Mouse (Mus musculus) MEL (cell line): ENCODE measurements around the gene Gga3. TPM values are rescaled to one million over a fixed set of nuclear protein-coding genes. Genes with fewer than 3 reads are reported as not detected.

Experiments used
- DNase-seq: peaks from one replicate; pipeline ENCODE4 v3.0.0; 2011; ENCODE audit warnings: low read depth, low spot score
- H3K27ac ChIP-seq: 2 replicates; pipeline ENCODE4 v1.5.1; 2012; ENCODE audit warnings: low read depth, mild to moderate bottlenecking, control low read depth, low read length, moderate library complexity; ENCODE audit not compliant: control insufficient read depth
- H3K27me3 ChIP-seq, 2 experiments: fragments of 150-350 bp in 1 of 2; sonication (generic) in 1 of 2; 2 replicates each; pipeline ENCODE4 v1.6.1; 2012; ENCODE audit warnings: low read length in 2 of 2, mild to moderate bottlenecking in 2 of 2, improper control_type of control experiment in 1 of 2, moderate library complexity in 1 of 2; ENCODE audit not compliant: insufficient read depth in 2 of 2, control insufficient read depth in 1 of 2
- H3K36me3 ChIP-seq, 2 experiments: 2 replicates each; pipeline ENCODE4 v1.6.1; 2012 to 2014; ENCODE audit warnings: low read length in 2 of 2, improper control_type of control experiment in 1 of 2, inconsistent platforms in 1 of 2, mild to moderate bottlenecking in 1 of 2; ENCODE audit not compliant: insufficient read depth in 2 of 2, control insufficient read depth in 1 of 2
- H3K4me1 ChIP-seq, 2 experiments: fragments of 150-350 bp in 1 of 2; sonication (generic) in 1 of 2; 2 replicates each; pipeline ENCODE4 v1.6.1; 2012; ENCODE audit warnings: low read length in 2 of 2, improper control_type of control experiment in 1 of 2, mild to moderate bottlenecking in 1 of 2; ENCODE audit not compliant: insufficient read depth in 2 of 2, control insufficient read depth in 1 of 2
- H3K4me3 ChIP-seq, 2 experiments: fragments of 150-350 bp in 1 of 2; sonication (generic) in 1 of 2; 2 replicates each; pipeline ENCODE4 v1.5.1; 2012; ENCODE audit warnings: low read depth in 2 of 2, low read length in 2 of 2, mild to moderate bottlenecking in 2 of 2, moderate library complexity in 2 of 2, control low read depth in 1 of 2, improper control_type of control experiment in 1 of 2; ENCODE audit not compliant: control insufficient read depth in 1 of 2, insufficient read depth in 1 of 2
- H3K79me2 ChIP-seq: 2 replicates; pipeline ENCODE4 v1.6.1; 2012; ENCODE audit warnings: mild to moderate bottlenecking, low read length, moderate library complexity; ENCODE audit not compliant: control insufficient read depth, poor library complexity, insufficient read depth
- H3K9ac ChIP-seq: 2 replicates; pipeline ENCODE4 v1.6.1; 2012; ENCODE audit warnings: low read depth, mild to moderate bottlenecking, control low read depth, low read length, moderate library complexity; ENCODE audit not compliant: control insufficient read depth, poor library complexity, severe bottlenecking
- H3K9me3 ChIP-seq: fragments of 150-350 bp; sonication (generic); replicated peaks from 2 replicates; pipeline ENCODE4 v1.6.1; 2012; ENCODE audit warnings: mild to moderate bottlenecking, low read length, improper control_type of control experiment, moderate library complexity; ENCODE audit not compliant: insufficient read depth
- BHLHE40 ChIP-seq: IDR thresholded peaks from 2 replicates; pipeline ENCODE4 v1.6.1; 2012; ENCODE audit warnings: low read depth, mild to moderate bottlenecking, inconsistent platforms, low read length, improper control_type of control experiment, borderline replicate concordance
- EP300 ChIP-seq, 2 experiments: IDR thresholded peaks; 2 replicates each; pipeline ENCODE4 v1.6.1; 2011; ENCODE audit warnings: improper control_type of control experiment in 2 of 2, low read length in 2 of 2, low read depth in 1 of 2, mild to moderate bottlenecking in 1 of 2
- ETS1 ChIP-seq: IDR thresholded peaks from 2 replicates; pipeline ENCODE4 v1.6.1; 2012; ENCODE audit warnings: low read depth, mild to moderate bottlenecking, inconsistent platforms, low read length, improper control_type of control experiment, moderate library complexity
- GABPA ChIP-seq: IDR thresholded peaks from 2 replicates; pipeline ENCODE4 v1.6.1; 2012; ENCODE audit warnings: low read depth, mild to moderate bottlenecking, inconsistent platforms, low read length, improper control_type of control experiment, moderate library complexity
- HCFC1 ChIP-seq: IDR thresholded peaks from 2 replicates; pipeline ENCODE4 v1.6.1; 2012; ENCODE audit warnings: low read depth, mild to moderate bottlenecking, inconsistent platforms, low read length, improper control_type of control experiment, moderate library complexity
- JUND ChIP-seq: IDR thresholded peaks from 2 replicates; pipeline ENCODE4 v1.6.1; 2011; ENCODE audit warnings: low read depth, mild to moderate bottlenecking, improper control_type of control experiment, low read length
- MAX ChIP-seq: IDR thresholded peaks from 2 replicates; pipeline ENCODE4 v1.6.1; 2011; ENCODE audit warnings: low read length, improper control_type of control experiment
- MEF2A ChIP-seq: IDR thresholded peaks from 2 replicates; pipeline ENCODE4 v1.6.1; 2014; ENCODE audit warnings: low read depth, mild to moderate bottlenecking, inconsistent platforms, low read length, improper control_type of control experiment; ENCODE audit not compliant: poor library complexity, insufficient replicate concordance, severe bottlenecking; ENCODE audit errors: extremely low read depth
- MXI1 ChIP-seq: IDR thresholded peaks from 2 replicates; pipeline ENCODE4 v1.6.1; 2011; ENCODE audit warnings: mild to moderate bottlenecking, low read depth, low read length, improper control_type of control experiment
- MYC ChIP-seq: IDR thresholded peaks from 2 replicates; pipeline ENCODE4 v1.6.1; 2011; ENCODE audit warnings: low read depth, mild to moderate bottlenecking, low read length, improper control_type of control experiment, moderate library complexity
- NELFE ChIP-seq: IDR thresholded peaks from 2 replicates; pipeline ENCODE4 v1.6.1; 2011; ENCODE audit warnings: low read depth, low read length, improper control_type of control experiment
- POLR2A ChIP-seq, 2 experiments: IDR thresholded peaks; 2 replicates each; pipeline ENCODE4 v1.6.1; 2011 to 2012; ENCODE audit warnings: low read length in 2 of 2, mild to moderate bottlenecking in 2 of 2, control low read depth in 1 of 2, improper control_type of control experiment in 1 of 2, low read depth in 1 of 2, moderate library complexity in 1 of 2; ENCODE audit not compliant: control insufficient read depth in 1 of 2, insufficient read depth in 1 of 2, poor library complexity in 1 of 2
- POLR2AphosphoS2 ChIP-seq: IDR thresholded peaks from 2 replicates; pipeline ENCODE4 v1.6.1; 2011; ENCODE audit warnings: low read length, improper control_type of control experiment
- RCOR1 ChIP-seq: IDR thresholded peaks from 2 replicates; pipeline ENCODE4 v1.6.1; 2012; ENCODE audit warnings: low read depth, mild to moderate bottlenecking, inconsistent platforms, low read length, improper control_type of control experiment
- SIN3A ChIP-seq: IDR thresholded peaks from 2 replicates; pipeline ENCODE4 v1.6.1; 2012; ENCODE audit warnings: low read length, improper control_type of control experiment, inconsistent platforms
- SMC3 ChIP-seq: IDR thresholded peaks from 2 replicates; pipeline ENCODE4 v1.6.1; 2011; ENCODE audit warnings: low read depth, low read length, improper control_type of control experiment
- TAL1 ChIP-seq: IDR thresholded peaks from 2 replicates; pipeline ENCODE4 v1.6.1; 2012; ENCODE audit warnings: mild to moderate bottlenecking, inconsistent platforms, low read length, moderate library complexity, mixed read lengths
- TBP ChIP-seq: IDR thresholded peaks from 2 replicates; pipeline ENCODE4 v1.8.0; 2011; ENCODE audit warnings: low read depth, low read length, improper control_type of control experiment
- UBTF ChIP-seq: IDR thresholded peaks from 2 replicates; pipeline ENCODE4 v1.6.1; 2012; ENCODE audit warnings: low read depth, mild to moderate bottlenecking, inconsistent platforms, low read length, improper control_type of control experiment, moderate library complexity, borderline replicate concordance; ENCODE audit not compliant: insufficient read depth
- USF1 ChIP-seq: IDR thresholded peaks from 2 replicates; pipeline ENCODE4 v1.6.1; 2014; ENCODE audit warnings: low read depth, mild to moderate bottlenecking, inconsistent platforms, low read length, improper control_type of control experiment, moderate library complexity
- USF2 ChIP-seq, 2 experiments: IDR thresholded peaks; 2 replicates each; pipeline ENCODE4 v1.6.1; 2011 to 2012; ENCODE audit warnings: improper control_type of control experiment in 2 of 2, low read length in 2 of 2, borderline replicate concordance in 1 of 2, inconsistent platforms in 1 of 2, low read depth in 1 of 2, mild to moderate bottlenecking in 1 of 2; ENCODE audit not compliant: insufficient read depth in 1 of 2
- ZC3H11A ChIP-seq: IDR thresholded peaks from 2 replicates; pipeline ENCODE4 v1.6.1; 2012; ENCODE audit warnings: low read depth, mild to moderate bottlenecking, inconsistent platforms, low read length, improper control_type of control experiment
- ZKSCAN1 ChIP-seq: IDR thresholded peaks from 2 replicates; pipeline ENCODE4 v1.6.1; 2012; ENCODE audit warnings: low read depth, mild to moderate bottlenecking, inconsistent platforms, low read length, improper control_type of control experiment, moderate library complexity
- ZMIZ1 ChIP-seq: IDR thresholded peaks from 2 replicates; pipeline ENCODE4 v1.6.1; 2012; ENCODE audit warnings: low read depth, mild to moderate bottlenecking, inconsistent platforms, low read length, improper control_type of control experiment, moderate library complexity
- polyA plus RNA-seq, 2 experiments: library from polyadenylated mRNA; stranded (reverse) in 1 of 2; unstranded in 1 of 2; fragments of >175 nt in 1 of 2; fragments of >200 nt in 1 of 2; gene quantifications; 2 replicates each; pipeline versions ENCODE4 v1.2.1 to v1.2.4; 2012; ENCODE audit warnings: low replicate concordance in 2 of 2, low read depth in 1 of 2; ENCODE audit not compliant: insufficient read length in 2 of 2, insufficient read depth in 1 of 2, missing spikeins in 1 of 2
- total RNA-seq: library from RNA; depleted of rRNA; stranded (reverse); fragments of 300-350 nt; gene quantifications from 2 replicates; pipeline ENCODE4 v1.2.3, GENCODE M21; 2012

Gene Gga3
- total and polyA plus RNA-seq, 3 experiments: 28.6 to 59.9 TPM; not detected in 1

DNA sequence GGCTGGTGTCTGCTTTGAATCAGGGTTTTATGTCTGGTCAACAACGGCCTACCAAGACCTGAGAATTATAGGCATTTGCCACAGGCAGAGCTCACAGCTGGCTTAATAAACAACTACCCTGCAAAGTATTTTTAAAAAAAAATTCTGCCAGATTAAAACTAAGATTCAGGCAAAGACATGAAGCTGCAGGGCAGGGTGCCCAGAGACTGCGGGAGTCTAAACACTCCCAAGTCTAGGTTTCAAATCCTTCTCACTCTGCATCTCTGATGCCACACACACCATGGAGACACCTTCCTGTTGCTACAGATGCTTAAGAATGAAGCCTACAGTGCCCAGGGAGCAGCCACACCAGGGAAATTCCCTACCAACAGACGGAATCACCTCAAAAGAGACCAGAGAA is 47.8 kb upstream of the Gga3 start:
- H3K79me2 ChIP-seq: peaks cover 15% of the 10 kb centered on the region
- H3K4me3 ChIP-seq: no peak overlapping the region
- TF ChIP-seq POLR2AphosphoS2 (no peak), SIN3A (no peak), TBP (no peak), MYC (no peak), USF1 (no peak), EP300 (IDR thresholded peaks at IDR 0.05; ENCODE audit: low read depth in 1 of 2, low read length in 2 of 2) (no peak), USF2 (IDR thresholded peaks at IDR 0.05; ENCODE audit: borderline replicate concordance in 1 of 2, insufficient read depth in 1 of 2, low read depth in 1 of 2, low read length in 2 of 2) (no peak), MEF2A (no peak), ZC3H11A (no peak), GABPA (no peak), ETS1 (no peak), JUND (no peak), NELFE (no peak), POLR2A (IDR thresholded peaks at IDR 0.05; ENCODE audit: control insufficient read depth in 1 of 2, insufficient read depth in 1 of 2, low read depth in 1 of 2, low read length in 2 of 2, poor library complexity in 1 of 2) (no peak; a peak in 1 of 4 replicates), TAL1 (no peak), UBTF (no peak), ZMIZ1 (no peak), ZKSCAN1 (no peak)
- H3K9ac ChIP-seq: no peak overlapping the region
- no peak overlapping the region for H3K27ac ChIP-seq
- DNase-seq: no peak
- H3K27me3 ChIP-seq: no peaks in the 10 kb centered on the region
- H3K4me1 ChIP-seq: no peaks in the 10 kb centered on the region
- H3K9me3 ChIP-seq: no peaks in the 10 kb centered on the region
- H3K36me3 ChIP-seq: peaks cover 0 to 48% of the 10 kb centered on the region in 2 experiments; a peak in 3 of 4 replicates

DNA sequence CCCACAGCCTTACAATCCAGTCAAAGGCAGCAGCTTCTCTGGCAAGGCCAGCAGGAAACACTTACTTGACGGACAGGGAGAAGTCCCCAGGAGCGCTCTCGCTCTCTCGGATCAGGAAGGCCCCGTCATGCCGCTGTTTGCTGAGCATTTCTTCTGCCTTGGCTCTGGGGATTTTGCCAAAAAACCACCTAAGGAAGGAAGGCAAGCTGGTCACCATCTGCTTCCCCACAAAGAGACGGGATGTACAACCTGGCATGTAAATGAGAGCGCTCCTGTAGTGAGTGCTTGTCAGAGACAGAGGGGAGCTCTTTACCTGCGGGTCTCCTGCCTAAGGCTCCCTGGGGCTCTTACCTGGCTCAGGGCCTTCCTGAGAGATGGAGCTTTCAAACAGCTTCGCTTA is 45.9 kb upstream of the Gga3 start:
- no peak overlapping the region for H3K4me3 ChIP-seq
- no peak for DNase-seq
- TF ChIP-seq ZC3H11A (no peak), MAX (no peak), RCOR1 (no peak), USF2 (IDR thresholded peaks at IDR 0.05; ENCODE audit: borderline replicate concordance in 1 of 2, insufficient read depth in 1 of 2, low read depth in 1 of 2, low read length in 2 of 2) (no peak), SMC3 (no peak), HCFC1 (no peak), MXI1 (no peak), TAL1 (no peak), BHLHE40 (no peak), SIN3A (no peak)
- TF ChIP-seq, all 39 proteins: peak for 0
- no peaks in the 10 kb centered on the region for H3K9me3 ChIP-seq
- no peak overlapping the region for H3K9ac ChIP-seq
- H3K27ac ChIP-seq: no peak overlapping the region
- H3K27me3 ChIP-seq: no peaks in the 10 kb centered on the region
- H3K36me3 ChIP-seq: peaks cover 0 to 37% of the 10 kb centered on the region in 2 experiments; a peak in 3 of 4 replicates
- H3K4me1 ChIP-seq: no peaks in the 10 kb centered on the region
- peaks cover 7% of the 10 kb centered on the region for H3K79me2 ChIP-seq
